In genomic region chr4:110213666-110214065, GRCm38 (mm10) we compare ENCODE assay signal across 19 mouse cellular contexts.
DNase-seq lines count a peak whose midpoint lies in the region; ATAC-seq and TF ChIP-seq lines count a peak whose summit lies in the region.
"Had no signal": no experiment of that assay in that cellular context is flagged by ENCODE, and none has a peak within 500 bp of the region (broad histone marks: within the 10 kb centered on the region; RNA-seq: fewer than 3 reads in every experiment).

No protein-coding gene starts in this region.

- no peaks in the 10 kb centered on the region for H3K9me3 ChIP-seq in forebrain, embryonic 12.5 days
- H3K9me3 ChIP-seq in forebrain, embryonic 11.5 days (ENCODE audit: control insufficient read depth, low read length): no peaks in the 10 kb centered on the region
- H3K9me3 ChIP-seq in hindbrain, embryonic 13.5 days: no peaks in the 10 kb centered on the region
- H3K9me3 ChIP-seq in hindbrain, postnatal 0 days (ENCODE audit: low read length): no peaks in the 10 kb centered on the region
- no peaks in the 10 kb centered on the region for H3K9me3 ChIP-seq in neural tube, embryonic 15.5 days (replicated peaks)
- no peaks in the 10 kb centered on the region for H3K9me3 ChIP-seq in intestine, postnatal 0 days (ENCODE audit: control insufficient read depth)
- H3K9me3 ChIP-seq: heart, embryonic 13.5 days; kidney, embryonic 15.5 days; limb, embryonic 12.5 days had no signal

- no peak overlapping the region for H3K9ac ChIP-seq in forebrain, embryonic 12.5 days
- no peak overlapping the region for H3K9ac ChIP-seq in forebrain, embryonic 11.5 days (ENCODE audit: low read length)
- no peak overlapping the region for H3K9ac ChIP-seq in hindbrain, embryonic 13.5 days
- no peak overlapping the region for H3K9ac ChIP-seq in hindbrain, postnatal 0 days (replicated peaks; ENCODE audit: low read length)
- no peak overlapping the region for H3K9ac ChIP-seq in neural tube, embryonic 15.5 days (replicated peaks)
- H3K9ac ChIP-seq in intestine, postnatal 0 days (ENCODE audit: low read depth, low read length): no peak overlapping the region
- H3K9ac ChIP-seq: heart, embryonic 13.5 days; kidney, embryonic 15.5 days; limb, embryonic 12.5 days; liver, postnatal 0 days had no signal

- TF ChIP-seq CTCF in hindbrain, postnatal 0 days (IDR thresholded peaks at IDR 0.05; ENCODE audit: low read depth): no peak
- no peak for TF ChIP-seq CTCF in intestine, postnatal 0 days (IDR thresholded peaks at IDR 0.05; ENCODE audit: low read depth)

- H3K4me3 ChIP-seq in forebrain, embryonic 12.5 days (replicated peaks): no peak overlapping the region
- no peak overlapping the region for H3K4me3 ChIP-seq in forebrain, embryonic 11.5 days (ENCODE audit: low read depth, low read length)
- H3K4me3 ChIP-seq in hindbrain, embryonic 13.5 days: no peak overlapping the region
- H3K4me3 ChIP-seq in hindbrain, postnatal 0 days (ENCODE audit: low read length): no peak overlapping the region
- H3K4me3 ChIP-seq in neural tube, embryonic 15.5 days (replicated peaks): no peak overlapping the region
- no peak overlapping the region for H3K4me3 ChIP-seq in intestine, postnatal 0 days (ENCODE audit: low read depth, low read length)
- H3K4me3 ChIP-seq: heart, embryonic 13.5 days; kidney, embryonic 15.5 days; limb, embryonic 12.5 days had no signal

- no peak overlapping the region for H3K4me2 ChIP-seq in forebrain, embryonic 12.5 days
- H3K4me2 ChIP-seq in forebrain, embryonic 11.5 days (ENCODE audit: low read depth, low read length, severe bottlenecking): no peak overlapping the region
- H3K4me2 ChIP-seq in hindbrain, embryonic 13.5 days: no peak overlapping the region
- no peak overlapping the region for H3K4me2 ChIP-seq in hindbrain, postnatal 0 days (ENCODE audit: low read depth, low read length)
- H3K4me2 ChIP-seq in neural tube, embryonic 15.5 days: no peak overlapping the region
- H3K4me2 ChIP-seq in intestine, postnatal 0 days (replicated peaks; ENCODE audit: low read depth): no peak overlapping the region
- H3K4me2 ChIP-seq: heart, embryonic 13.5 days; kidney, embryonic 15.5 days; limb, embryonic 12.5 days; liver, embryonic 11.5 days had no signal

- no peaks in the 10 kb centered on the region for H3K27me3 ChIP-seq in forebrain, embryonic 12.5 days
- H3K27me3 ChIP-seq in forebrain, embryonic 11.5 days (ENCODE audit: control insufficient read depth, insufficient read depth, low read length): no peaks in the 10 kb centered on the region
- H3K27me3 ChIP-seq in hindbrain, embryonic 13.5 days: no peaks in the 10 kb centered on the region
- no peaks in the 10 kb centered on the region for H3K27me3 ChIP-seq in hindbrain, postnatal 0 days (ENCODE audit: insufficient read depth, low read length)
- H3K27me3 ChIP-seq in neural tube, embryonic 15.5 days (replicated peaks): no peaks in the 10 kb centered on the region
- H3K27me3 ChIP-seq in intestine, postnatal 0 days (replicated peaks; ENCODE audit: control insufficient read depth, insufficient read depth, low read length): no peaks in the 10 kb centered on the region
- H3K27me3 ChIP-seq: heart, embryonic 13.5 days; kidney, embryonic 15.5 days; limb, embryonic 12.5 days had no signal

- H3K36me3 ChIP-seq in forebrain, embryonic 12.5 days (replicated peaks): peaks cover 38% of the 10 kb centered on the region
- no peaks in the 10 kb centered on the region for H3K36me3 ChIP-seq in forebrain, embryonic 11.5 days (ENCODE audit: control insufficient read depth, insufficient read depth, low read length)
- H3K36me3 ChIP-seq in hindbrain, embryonic 13.5 days: peaks cover 53% of the 10 kb centered on the region
- H3K36me3 ChIP-seq in hindbrain, postnatal 0 days (ENCODE audit: insufficient read depth, low read length): peaks cover 11% of the 10 kb centered on the region; the same call in 1 of the 2 replicates
- H3K36me3 ChIP-seq in neural tube, embryonic 15.5 days: peaks cover 16% of the 10 kb centered on the region; the same call in 1 of the 2 replicates
- H3K36me3 ChIP-seq in intestine, postnatal 0 days (ENCODE audit: control insufficient read depth, insufficient read depth): no peaks in the 10 kb centered on the region
- H3K36me3 ChIP-seq: kidney, embryonic 15.5 days; limb, embryonic 12.5 days had no signal

- 37% methylated on average over 5 of the region's 5 CpGs for WGBS in forebrain, embryonic 12.5 days
- WGBS in forebrain, embryonic 11.5 days: 40% methylated on average over 5 of the region's 5 CpGs
- WGBS in hindbrain, embryonic 13.5 days: 28% methylated on average over 5 of the region's 5 CpGs
- 42% methylated on average over 5 of the region's 5 CpGs for WGBS in hindbrain, postnatal 0 days
- 35% methylated on average over 5 of the region's 5 CpGs for WGBS in neural tube, embryonic 15.5 days
- WGBS in intestine, postnatal 0 days: 62% methylated on average over 5 of the region's 5 CpGs

- no peak for DNase-seq in forebrain, embryonic 11.5 days (ENCODE audit: low spot score)
- no peak for DNase-seq in hindbrain, postnatal 0 days (ENCODE audit: low spot score)
- DNase-seq in thymus, postnatal 0 days (ENCODE audit: low spot score): peak; percentile 81
- DNase-seq in thymus, adult 18-20 months: no peak
- DNase-seq: adrenal gland, postnatal 14 days; cerebellum, adult 8-10 months; gastrocnemius, postnatal 10 days; kidney, adult 11 months; liver, postnatal 0 days had no signal

- peak; percentile 16; the same call in 1 of the 2 replicates for ATAC-seq in forebrain, embryonic 12.5 days (ENCODE audit: low FRiP score)
- ATAC-seq in forebrain, embryonic 11.5 days (replicated peaks; ENCODE audit: low FRiP score): no peak
- no peak for ATAC-seq in hindbrain, embryonic 13.5 days (ENCODE audit: low FRiP score)
- ATAC-seq in hindbrain, postnatal 0 days: no peak
- ATAC-seq in neural tube, embryonic 15.5 days (ENCODE audit: low FRiP score): no peak
- ATAC-seq in intestine, postnatal 0 days: no peak
- ATAC-seq: liver, postnatal 0 days; lung, postnatal 0 days had no signal

- H3K27ac ChIP-seq in forebrain, embryonic 12.5 days: 0 out of 2 replicates have a peak overlapping the region, but pooled peaks have one; percentile 53
- H3K27ac ChIP-seq in forebrain, embryonic 11.5 days (ENCODE audit: low read depth, low read length): no peak overlapping the region
- H3K27ac ChIP-seq in hindbrain, embryonic 13.5 days: peak overlapping the region; percentile 58
- H3K27ac ChIP-seq in hindbrain, postnatal 0 days: no peak overlapping the region
- 0 out of 2 replicates have a peak overlapping the region, but pooled peaks have one; percentile 37 for H3K27ac ChIP-seq in neural tube, embryonic 15.5 days (replicated peaks)
- H3K27ac ChIP-seq in intestine, postnatal 0 days (ENCODE audit: low read depth, low read length): no peak overlapping the region
- H3K27ac ChIP-seq: heart, embryonic 13.5 days; kidney, embryonic 15.5 days; limb, embryonic 12.5 days; macrophage had no signal

- peaks cover 34% of the 10 kb centered on the region for H3K4me1 ChIP-seq in forebrain, embryonic 12.5 days
- peaks cover 3% of the 10 kb centered on the region; the same call in 1 of the 2 replicates for H3K4me1 ChIP-seq in forebrain, embryonic 11.5 days (replicated peaks; ENCODE audit: control insufficient read depth, insufficient read depth, low read length)
- H3K4me1 ChIP-seq in hindbrain, embryonic 13.5 days (replicated peaks): peaks cover 48% of the 10 kb centered on the region
- H3K4me1 ChIP-seq in hindbrain, postnatal 0 days (ENCODE audit: insufficient read depth, low read length): no peaks in the 10 kb centered on the region
- H3K4me1 ChIP-seq in neural tube, embryonic 15.5 days: peaks cover 14% of the 10 kb centered on the region; the same call in 1 of the 2 replicates
- no peaks in the 10 kb centered on the region for H3K4me1 ChIP-seq in intestine, postnatal 0 days (replicated peaks; ENCODE audit: control insufficient read depth, insufficient read depth, low read length)

Comparison
In these comparisons a context has a peak if more than half of its experiments do, and no peak if none do; other contexts are left out.
1. H3K27ac ChIP-seq: peak in forebrain, embryonic 12.5 days (single experiment), hindbrain, embryonic 13.5 days (single experiment) and neural tube, embryonic 15.5 days (single experiment); none in forebrain, embryonic 11.5 days (single experiment), hindbrain, postnatal 0 days (single experiment) and intestine, postnatal 0 days (single experiment).